Mouse (Mus musculus) lung, embryonic 14.5 days (tissue): Measurements from ENCODE around the gene Atn1. TPM values are rescaled to one million over a fixed set of nuclear protein-coding genes. Genes with fewer than 3 reads are reported as not detected.
A peak's percentile ranks its signal among the peaks of the same experiment; 100 is the strongest.

Experiments
- ATAC-seq: fragments of 200-750 bp; cut with Nextera tagmentation; 2 replicates; pipeline ENCODE4 v1.8.0; 2017; ENCODE audit warnings: mild to moderate bottlenecking, moderate TSS enrichment, moderate library complexity; ENCODE audit not compliant: insufficient read depth
- DNase-seq: peaks from one replicate; pipeline ENCODE4 v3.0.0-alpha.2; 2015
- H3K27ac ChIP-seq: fragments of 300-500 bp; sonication (generic); 2 replicates; pipeline ENCODE4 v1.5.1; 2014; ENCODE audit warnings: low read depth, mild to moderate bottlenecking, moderate library complexity
- H3K27me3 ChIP-seq: fragments of 300-500 bp; sonication (generic); 2 replicates; pipeline ENCODE4 v1.6.1; 2014; ENCODE audit warnings: low read length, control low read depth; ENCODE audit not compliant: insufficient read depth
- H3K36me3 ChIP-seq: fragments of 300-500 bp; sonication (generic); 2 replicates; pipeline ENCODE4 v1.6.1; 2014; ENCODE audit warnings: control low read depth; ENCODE audit not compliant: insufficient read depth
- H3K4me1 ChIP-seq: fragments of 300-500 bp; sonication (generic); 2 replicates; pipeline ENCODE4 v1.6.1; 2014; ENCODE audit warnings: antibody characterized with exemption, control low read depth; ENCODE audit not compliant: insufficient read depth
- H3K4me2 ChIP-seq: fragments of 300-500 bp; sonication (generic); 2 replicates; pipeline ENCODE4 v1.6.1; 2014; ENCODE audit warnings: mild to moderate bottlenecking
- H3K4me3 ChIP-seq: fragments of 300-500 bp; sonication (generic); 2 replicates; pipeline ENCODE4 v1.5.1; 2014; ENCODE audit warnings: low read depth, low read length
- H3K9ac ChIP-seq: fragments of 300-500 bp; sonication (generic); 2 replicates; pipeline ENCODE4 v1.6.1; 2014
- H3K9me3 ChIP-seq: fragments of 300-500 bp; sonication (generic); 2 replicates; pipeline ENCODE4 v1.6.1; 2016; ENCODE audit warnings: low read depth, low read length, control low read depth
- CTCF ChIP-seq: IDR thresholded peaks from 2 replicates; pipeline ENCODE4 v1.5.1; 2016; ENCODE audit warnings: antibody characterized with exemption, low read depth
- WGBS: fragments of 180-500 bp; shearing (Covaris S2); extraction: QIAGEN DNeasy Blood & Tissue Kit; methylation state at CpG from one replicate; pipeline ENCODE4 v1.1.7; 2014; 5-methylcytosine and 5-hydroxymethylcytosine counted together
- polyA plus RNA-seq: library from polyadenylated mRNA; unstranded; fragments of >200 nt; fragmentation: Nextera tagmentation; extraction: Ambion mirVana; gene quantifications from 2 replicates; pipeline ENCODE4 v1.2.1, GENCODE M21; 2014

Gene Atn1
- polyA plus RNA-seq, 1 experiment from 2014 or later, result 15.1 TPM

DNA sequence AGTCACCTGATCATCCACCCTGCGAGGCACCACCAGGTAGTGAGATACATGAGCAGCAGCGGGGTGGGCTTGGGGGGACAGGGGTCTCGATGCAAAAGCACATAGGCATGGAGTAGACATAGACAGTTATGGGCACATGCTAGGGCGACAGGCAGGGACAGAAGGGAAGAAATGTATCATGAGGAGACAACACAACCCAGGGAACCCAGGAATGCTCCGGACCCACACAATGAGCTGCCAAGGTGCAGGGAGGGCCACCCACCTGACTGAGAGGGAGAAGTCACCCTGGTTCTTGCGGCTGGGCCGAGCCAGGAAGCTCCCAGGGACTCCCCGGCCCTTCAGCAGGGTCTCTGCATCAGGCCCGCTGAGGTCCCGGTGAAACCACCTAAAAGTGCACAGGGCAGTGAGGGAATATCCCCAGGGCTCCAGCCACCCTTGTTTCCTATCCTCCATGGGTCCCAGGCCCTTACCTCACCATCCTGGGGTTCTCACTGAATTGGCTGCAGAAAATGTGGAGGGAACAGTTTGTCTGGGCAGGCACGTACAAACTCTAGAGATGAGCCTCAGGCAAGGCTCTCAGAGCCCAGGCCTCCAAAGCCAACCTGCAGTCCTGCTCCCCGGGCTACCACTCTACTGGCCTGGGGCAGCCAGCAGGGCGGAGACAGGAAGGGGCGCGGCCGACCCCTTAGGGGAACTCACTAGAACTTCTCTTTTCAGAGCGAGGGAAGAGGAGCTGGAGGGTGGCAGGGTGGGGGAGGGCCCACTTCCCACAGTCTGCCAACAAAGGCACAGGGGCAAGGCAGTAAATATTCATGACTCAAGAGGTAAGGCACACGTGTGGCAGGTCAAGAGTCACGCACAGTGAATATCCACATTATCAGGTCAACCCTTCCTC, 23.6 kb downstream of the Atn1 start:
- TF ChIP-seq CTCF, result 0 out of 2 replicates have a peak, but pooled peaks have one; percentile 19
- peak; percentile 47; the same call in 1 of the 2 replicates for ATAC-seq
- Histone ChIP-seq H3K36me3 (no peaks in the 10 kb centered on the region), H3K9me3 (no peaks in the 10 kb centered on the region), H3K4me1 (no peaks in the 10 kb centered on the region), H3K27ac (no peak overlapping the region), H3K4me3 (peak overlapping the region; percentile 15; the same call in 1 of the 2 replicates), H3K27me3 (no peaks in the 10 kb centered on the region), H3K4me2 (peak overlapping the region; percentile 0; the same call in 1 of the 2 replicates), H3K9ac (peak overlapping the region; percentile 23; the same call in 1 of the 2 replicates)
- peak; percentile 34 for DNase-seq
- WGBS, result 50% methylated on average over 19 of the region's 19 CpGs

GRCm38 (mm10) chr6:124731038-124731437, 25.3 kb downstream of the Atn1 start:
- Histone ChIP-seq H3K27me3 (no peaks in the 10 kb centered on the region), H3K4me1 (no peaks in the 10 kb centered on the region), H3K4me2 (no peak overlapping the region), H3K36me3 (no peaks in the 10 kb centered on the region), H3K9me3 (no peaks in the 10 kb centered on the region), H3K9ac (no peak overlapping the region), H3K4me3 (no peak overlapping the region), H3K27ac (no peak overlapping the region)
- WGBS, result 84% methylated on average over 7 of the region's 7 CpGs
- ATAC-seq (no peak), DNase-seq (no peak)
- TF ChIP-seq CTCF, result no peak

DNA sequence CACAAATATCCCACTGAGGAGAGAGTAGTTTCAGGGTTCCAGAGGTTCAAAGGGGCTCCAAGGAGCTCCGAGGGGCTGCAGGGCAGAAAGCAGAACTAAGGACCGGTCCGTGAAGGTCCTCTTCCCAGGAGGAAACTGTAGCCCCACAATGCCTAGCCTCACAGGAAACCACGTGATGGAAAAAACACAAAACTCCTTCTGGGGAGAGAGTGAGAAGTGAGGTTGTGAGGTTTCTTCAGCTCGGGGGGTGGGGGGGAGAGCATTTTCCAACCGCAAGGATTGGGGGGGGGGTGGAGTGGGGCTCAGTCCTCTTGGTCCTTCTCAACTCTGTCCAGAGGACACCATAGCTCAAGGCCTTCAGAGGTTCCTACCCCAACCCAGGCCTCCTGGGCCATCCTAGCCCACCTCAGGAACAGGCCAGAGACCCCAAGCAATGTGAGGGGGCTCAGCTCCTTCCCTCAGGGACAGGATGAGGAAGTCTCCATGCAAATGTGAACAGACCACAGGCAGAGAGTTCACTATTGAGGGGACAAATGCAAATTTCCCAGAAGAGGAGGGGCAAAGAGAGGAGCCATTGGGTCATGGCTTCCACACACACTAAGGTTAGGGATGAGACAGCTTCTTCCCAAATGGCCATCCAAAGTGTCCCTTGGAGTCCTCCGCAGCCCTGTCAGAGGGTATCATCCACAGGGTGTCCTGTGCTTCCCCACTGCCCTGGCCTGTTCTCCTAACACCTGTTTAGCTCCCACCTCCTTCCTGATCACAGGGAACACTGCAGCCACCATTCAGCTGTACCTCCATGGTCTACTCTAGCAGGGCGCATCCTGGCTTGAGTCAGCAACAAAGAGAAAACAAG, 26.2 kb downstream of the Atn1 start:
- Histone ChIP-seq H3K9me3 (no peaks in the 10 kb centered on the region), H3K27ac (no peak overlapping the region), H3K27me3 (no peaks in the 10 kb centered on the region), H3K36me3 (no peaks in the 10 kb centered on the region), H3K4me3 (no peak overlapping the region), H3K4me1 (no peaks in the 10 kb centered on the region), H3K9ac (no peak overlapping the region), H3K4me2 (no peak overlapping the region)
- DNase-seq (no peak), ATAC-seq (no peak)
- TF ChIP-seq CTCF, result no peak
- WGBS, result 74% methylated on average over 8 of the region's 8 CpGs

DNA sequence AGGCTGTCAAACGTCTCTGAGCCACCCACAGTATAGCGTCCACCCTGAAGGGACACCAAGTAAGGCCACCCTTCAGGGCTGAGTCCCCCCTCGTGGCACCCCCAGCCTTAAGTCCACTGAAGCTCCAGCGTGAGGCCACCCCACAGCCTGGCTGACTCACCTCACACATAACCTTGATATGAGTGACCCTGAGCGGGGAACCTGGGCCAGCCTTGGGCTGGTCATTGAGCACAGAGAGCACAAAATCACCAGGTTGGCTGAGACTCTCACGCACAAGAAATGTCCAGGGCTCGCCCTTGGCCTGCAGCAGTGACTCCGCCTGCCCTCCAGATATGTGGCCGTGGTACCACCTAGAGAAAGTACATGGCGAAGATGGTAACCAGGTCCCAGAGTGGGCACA, 27.7 kb downstream of the Atn1 start:
- H3K9me3 ChIP-seq, result no peaks in the 10 kb centered on the region
- H3K27me3 ChIP-seq, result no peaks in the 10 kb centered on the region
- H3K27ac ChIP-seq, result no peak overlapping the region
- ATAC-seq, result no peak
- WGBS, result 81% methylated on average over 10 of the region's 10 CpGs
- no peak overlapping the region for H3K9ac ChIP-seq
- no peaks in the 10 kb centered on the region for H3K36me3 ChIP-seq
- H3K4me3 ChIP-seq, result no peak overlapping the region
- TF ChIP-seq CTCF, result no peak
- H3K4me2 ChIP-seq, result no peak overlapping the region
- no peak for DNase-seq
- H3K4me1 ChIP-seq, result no peaks in the 10 kb centered on the region

DNA sequence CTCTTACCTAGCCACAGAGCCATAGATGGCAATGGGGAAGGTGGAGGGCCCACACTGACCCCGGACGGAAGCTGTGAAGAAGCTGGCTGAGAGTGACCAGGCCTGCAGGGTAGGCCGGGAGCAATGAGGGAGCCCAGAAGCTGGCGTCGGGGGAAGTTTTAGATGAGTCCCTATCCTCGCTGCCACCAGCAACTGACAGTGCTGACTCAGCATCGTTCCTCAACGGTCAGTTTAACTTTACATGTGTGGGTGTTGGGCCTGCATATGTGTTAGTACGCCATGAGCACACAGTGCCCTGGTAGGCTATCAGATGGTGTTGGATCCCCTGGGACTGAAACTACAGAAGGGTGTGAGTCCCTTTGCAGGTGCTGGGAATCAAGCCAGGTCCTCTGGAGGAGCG, 31.9 kb downstream of the Atn1 start:
- Histone ChIP-seq H3K9ac (no peak overlapping the region), H3K4me2 (no peak overlapping the region), H3K4me3 (no peak overlapping the region), H3K4me1 (no peaks in the 10 kb centered on the region), H3K27me3 (no peaks in the 10 kb centered on the region), H3K9me3 (no peaks in the 10 kb centered on the region), H3K27ac (no peak overlapping the region), H3K36me3 (no peaks in the 10 kb centered on the region)
- ATAC-seq (no peak), DNase-seq (no peak)
- no peak for TF ChIP-seq CTCF
- 80% methylated on average over 10 of the region's 10 CpGs for WGBS

GRCm38 (mm10) chr6:124723541-124723940, 32.8 kb downstream of the Atn1 start:
- H3K36me3 ChIP-seq, result no peaks in the 10 kb centered on the region
- no peak overlapping the region for H3K9ac ChIP-seq
- TF ChIP-seq CTCF, result no peak
- WGBS, result 70% methylated on average over 8 of the region's 8 CpGs
- no peak for DNase-seq
- ATAC-seq, result no peak
- H3K27me3 ChIP-seq, result no peaks in the 10 kb centered on the region
- H3K4me3 ChIP-seq, result no peak overlapping the region
- H3K27ac ChIP-seq, result no peak overlapping the region
- no peaks in the 10 kb centered on the region for H3K4me1 ChIP-seq
- no peak overlapping the region for H3K4me2 ChIP-seq
- no peaks in the 10 kb centered on the region for H3K9me3 ChIP-seq
